ENCODE assay signal across 8 mouse cellular contexts in the genomic region with DNA sequence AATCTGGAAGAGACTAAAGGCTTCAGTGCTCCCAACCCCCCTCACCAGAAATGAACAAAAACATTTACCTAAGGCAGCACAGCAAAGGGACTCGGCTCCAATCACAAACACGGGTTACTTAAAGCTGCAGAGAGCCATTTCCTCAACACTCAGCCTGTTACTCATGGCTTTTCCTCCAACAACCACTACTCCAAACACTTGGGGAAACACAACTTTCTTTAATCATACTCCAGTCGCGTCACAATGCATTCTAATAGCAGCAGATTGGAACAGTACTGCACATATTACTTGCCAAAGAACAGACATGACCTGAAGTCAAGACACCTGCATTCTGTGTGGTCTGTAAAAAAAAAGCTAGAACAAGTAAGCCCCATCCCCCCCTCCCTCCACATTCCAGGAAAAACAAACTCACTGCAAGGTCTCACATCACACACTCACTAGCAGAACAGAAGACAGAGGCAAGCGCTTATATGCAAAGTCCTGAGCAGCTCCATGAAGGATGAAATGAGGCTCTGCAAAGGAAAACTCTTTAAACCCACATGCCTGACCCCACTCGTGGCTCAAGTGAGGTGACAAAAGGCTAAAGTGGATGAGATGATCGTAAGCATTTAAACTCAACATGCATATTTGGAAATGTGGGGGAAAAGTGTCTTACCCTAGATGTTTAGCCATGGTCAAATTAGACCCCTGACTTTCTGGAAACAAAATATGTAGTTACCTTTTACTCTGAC. TPM values are rescaled to one million over a fixed set of nuclear protein-coding genes. Genes with fewer than 3 reads are reported as not detected.
DNase-seq lines count a peak whose midpoint lies in the region; ATAC-seq and TF ChIP-seq lines count a peak whose summit lies in the region.

No protein-coding gene starts in this region.

- peak overlapping the region; percentile 89 for H3K4me3 ChIP-seq in heart, adult 2 months
- peak overlapping the region; percentile 60 to 98 (median 67) for H3K4me3 ChIP-seq in CH12.LX (replicated peaks in 1 of 3; ENCODE audit: low read depth in 2 of 3, low read length in 2 of 3, poor library complexity in 1 of 3)
- peak overlapping the region; percentile 90 for H3K4me3 ChIP-seq in embryonic facial prominence, embryonic 14.5 days (ENCODE audit: low read depth, low read length)
- peak overlapping the region; percentile 98 for H3K4me3 ChIP-seq in neural tube, embryonic 14.5 days (ENCODE audit: low read depth, low read length)

- H3K4me1 ChIP-seq in heart, adult 2 months (ENCODE audit: control insufficient read depth, insufficient read depth, low read length), result peaks cover 10% of the 10 kb centered on the region
- peaks cover 5 to 34% of the 10 kb centered on the region in 2 experiments; a peak in 3 of 4 replicates for H3K4me1 ChIP-seq in CH12.LX (ENCODE audit: control insufficient read depth in 1 of 2, insufficient read depth in 2 of 2)
- H3K4me1 ChIP-seq in embryonic facial prominence, embryonic 14.5 days (ENCODE audit: control insufficient read depth, insufficient read depth, low read length), result peaks cover 6% of the 10 kb centered on the region
- H3K4me1 ChIP-seq in neural tube, embryonic 14.5 days (ENCODE audit: control insufficient read depth, insufficient read depth, low read length), result peaks cover 26% of the 10 kb centered on the region

- WGBS in heart, adult 2 months, result 1% methylated on average over 7 of the region's 7 CpGs
- 11% methylated on average over 7 of the region's 7 CpGs for WGBS in embryonic facial prominence, embryonic 14.5 days
- WGBS in neural tube, embryonic 14.5 days, result 18% methylated on average over 7 of the region's 7 CpGs

- TF ChIP-seq CTCF in heart, adult 2 months (IDR thresholded peaks at IDR 0.05), result no peak
- TF ChIP-seq CTCF in CH12.LX (conservative IDR thresholded peaks at IDR 0.05 in 1 of 2, IDR thresholded peaks at IDR 0.05 in 1 of 2; ENCODE audit: low read depth in 2 of 2, low read length in 2 of 2), result no peak

- TF ChIP-seq POLR2A in heart, adult 2 months (IDR thresholded peaks at IDR 0.05; ENCODE audit: insufficient read depth, low read depth, low read length), result peak; percentile 70; the same call in 1 of the 2 replicates
- peak; percentile 44; the same call in 1 of the 2 replicates for TF ChIP-seq POLR2A in CH12.LX (IDR thresholded peaks at IDR 0.05; ENCODE audit: low read depth, low read length)

- TF ChIP-seq EP300 in heart, adult 2 months (IDR thresholded peaks at IDR 0.05; ENCODE audit: insufficient read depth, low read depth, low read length), result no peak
- TF ChIP-seq EP300 in CH12.LX (IDR thresholded peaks at IDR 0.05; ENCODE audit: low read length), result no peak

- H3K9me3 ChIP-seq in CH12.LX (replicated peaks; ENCODE audit: low read length), result no peaks in the 10 kb centered on the region
- no peaks in the 10 kb centered on the region for H3K9me3 ChIP-seq in embryonic facial prominence, embryonic 14.5 days (ENCODE audit: control insufficient read depth, low read length)
- H3K9me3 ChIP-seq in neural tube, embryonic 14.5 days (ENCODE audit: control insufficient read depth, low read length), result no peaks in the 10 kb centered on the region

- H3K4me2 ChIP-seq in CH12.LX (ENCODE audit: insufficient read depth, low read depth, poor library complexity, severe bottlenecking), result peak overlapping the region; percentile 97
- peak overlapping the region; percentile 84 for H3K4me2 ChIP-seq in embryonic facial prominence, embryonic 14.5 days (ENCODE audit: low read depth, low read length)
- H3K4me2 ChIP-seq in neural tube, embryonic 14.5 days (ENCODE audit: low read depth, low read length), result peak overlapping the region; percentile 100

- in situ Hi-C loops in CH12.LX (cut with MboI; ENCODE audit: low pct_ligation_motif_present, low pct_unique_long_range_greater_than_20kb, low sequenced_read_pairs), result no loop called here

- H3K36me3 ChIP-seq in heart, adult 2 months (ENCODE audit: control insufficient read depth, insufficient read depth, low read length), result peaks cover 35% of the 10 kb centered on the region
- H3K36me3 ChIP-seq in CH12.LX (replicated peaks in 1 of 2; ENCODE audit: control insufficient read depth in 1 of 2, insufficient read depth in 1 of 2, low read length in 1 of 2), result peaks cover 43 to 63% of the 10 kb centered on the region in 2 experiments
- H3K36me3 ChIP-seq in embryonic facial prominence, embryonic 14.5 days (ENCODE audit: control insufficient read depth, insufficient read depth, low read length), result peaks cover 61% of the 10 kb centered on the region
- H3K36me3 ChIP-seq in neural tube, embryonic 14.5 days (ENCODE audit: control insufficient read depth, insufficient read depth, low read length), result peaks cover 34% of the 10 kb centered on the region

- no peaks in the 10 kb centered on the region for H3K27me3 ChIP-seq in heart, adult 2 months (ENCODE audit: control insufficient read depth, insufficient read depth, low read length)
- H3K27me3 ChIP-seq in CH12.LX (replicated peaks), result no peaks in the 10 kb centered on the region
- no peaks in the 10 kb centered on the region for H3K27me3 ChIP-seq in embryonic facial prominence, embryonic 14.5 days (replicated peaks; ENCODE audit: control insufficient read depth, insufficient read depth, low read length)
- H3K27me3 ChIP-seq in neural tube, embryonic 14.5 days (ENCODE audit: control insufficient read depth, insufficient read depth, low read length), result peaks cover 4% of the 10 kb centered on the region; the same call in 1 of the 2 replicates

- H3K9ac ChIP-seq in heart, adult 2 months (ENCODE audit: low read depth, low read length), result peak overlapping the region; percentile 75
- peak overlapping the region; percentile 99 for H3K9ac ChIP-seq in CH12.LX (ENCODE audit: insufficient read depth, low read depth)
- H3K9ac ChIP-seq in embryonic facial prominence, embryonic 14.5 days (ENCODE audit: low read depth, low read length), result peak overlapping the region; percentile 99
- H3K9ac ChIP-seq in neural tube, embryonic 14.5 days (replicated peaks; ENCODE audit: low read depth, low read length), result peak overlapping the region; percentile 95

- peak overlapping the region; percentile 100 for H3K27ac ChIP-seq in heart, adult 2 months
- H3K27ac ChIP-seq in CH12.LX (ENCODE audit: insufficient read depth, low read depth), result no peak overlapping the region
- peak overlapping the region; percentile 25; the same call in 1 of the 2 replicates for H3K27ac ChIP-seq in embryonic facial prominence, embryonic 14.5 days (replicated peaks; ENCODE audit: low read depth, low read length)
- no peak overlapping the region for H3K27ac ChIP-seq in neural tube, embryonic 14.5 days (ENCODE audit: low read depth, low read length)

- intact Hi-C loops in heart, adult 2 months (cut with DNase I), result no loop called here

- H3K79me2 ChIP-seq in heart, adult 2 months (replicated peaks; ENCODE audit: control insufficient read depth, insufficient read depth, low read length), result peaks cover 7% of the 10 kb centered on the region
- H3K79me2 ChIP-seq in CH12.LX (replicated peaks; ENCODE audit: control insufficient read depth, extremely low read depth, insufficient read depth, poor library complexity, severe bottlenecking), result peaks cover 63% of the 10 kb centered on the region

- DNase-seq in heart, adult 2 months, result no peak
- no peak for DNase-seq in heart, adult 8-10 months (ENCODE audit: low spot score)
- DNase-seq in CH12.LX (ENCODE audit: extremely low read depth), result no peak
- no peak for DNase-seq in embryonic facial prominence, embryonic 14.5 days (ENCODE audit: low spot score)
- DNase-seq in kidney, postnatal 10 days, result peak; percentile 21
- DNase-seq in frontal cortex, postnatal 36 days (ENCODE audit: low spot score in 2 of 2), result no peak
- DNase-seq in spleen, postnatal 10 days (ENCODE audit: low spot score in 2 of 2), result no peak

- no peak for ATAC-seq in embryonic facial prominence, embryonic 14.5 days (ENCODE audit: low read depth)
- no peak for ATAC-seq in neural tube, embryonic 14.5 days (ENCODE audit: low read depth)

- TF ChIP-seq RAD21 in CH12.LX (IDR thresholded peaks at IDR 0.05; ENCODE audit: low read depth, low read length), result no peak

- dilution Hi-C loops in CH12.LX (cut with MboI; ENCODE audit: extremely low pct_ligation_motif_present, extremely low pct_unique_long_range_greater_than_20kb, low sequenced_read_pairs), result no loop called here

TF ChIP-seq in CH12.LX, 34 proteins besides CTCF, POLR2A, EP300 and RAD21:
- TF ChIP-seq NELFE (IDR thresholded peaks at IDR 0.05; ENCODE audit: low read depth, low read length) (no peak), SMC3 (IDR thresholded peaks at IDR 0.05; ENCODE audit: low read depth, low read length) (no peak), SIN3A (IDR thresholded peaks at IDR 0.05; ENCODE audit: low read length) (no peak), HCFC1 (IDR thresholded peaks at IDR 0.05; ENCODE audit: low read depth, low read length) (no peak)
TF ChIP-seq in CH12.LX: peak in this region for 0.

RNA-seq across cellular contexts. Expression of gene Scyl1, which starts 26.3 kb away (rescaled TPM):
- 10 to 100 TPM; 57.2 to 70.0 TPM for total RNA-seq in heart, adult 2 months (2021)
- 95.6 and 113 TPM in 2 replicates for polyA plus RNA-seq in heart, adult 2 months (2012; rRNA removed)
- total RNA-seq in heart, adult 8-10 months (2022), result 10 to 100 TPM; 63.3 to 70.6 (median 67.2) TPM
- total RNA-seq in CH12.LX (2012; rRNA removed) (49.8 and 55.0 TPM in 2 replicates), CH12.LX (2014; rRNA removed) (35.1 and 37.6 TPM in 2 replicates)
- 49.1 and 56.1 TPM in 2 replicates for polyA plus RNA-seq in CH12.LX (2012; ENCODE audit: insufficient read length, low read depth)
- polyA plus RNA-seq in embryonic facial prominence, embryonic 14.5 days (2014; fragmentation: Nextera tagmentation; extraction: Ambion mirVana), result 78.3 and 79.8 TPM in 2 replicates
- 78.5 and 78.6 TPM in 2 replicates for polyA plus RNA-seq in neural tube, embryonic 14.5 days (2014; fragmentation: Nextera tagmentation; extraction: Ambion mirVana)

RNA-seq across cellular contexts. Expression of gene Ltbp3, which starts 56.8 kb away (rescaled TPM):
- 10 to 100 TPM; 30.7 to 34.2 TPM for total RNA-seq in heart, adult 2 months (2021)
- polyA plus RNA-seq in heart, adult 2 months (2012; rRNA removed), result 61.3 and 61.5 TPM in 2 replicates
- 10 to 100 TPM; 28.2 to 33.1 (median 31.7) TPM for total RNA-seq in heart, adult 8-10 months (2022)
- total RNA-seq in CH12.LX (2012; rRNA removed) (0.17 and 0.51 TPM in 2 replicates), CH12.LX (2014; rRNA removed) (not detected in 2 replicates)
- polyA plus RNA-seq in CH12.LX (2012; ENCODE audit: insufficient read length, low read depth), result not detected in 2 replicates
- polyA plus RNA-seq in embryonic facial prominence, embryonic 14.5 days (2014; fragmentation: Nextera tagmentation; extraction: Ambion mirVana), result 59.2 and 68.0 TPM in 2 replicates
- 14.0 and 25.7 TPM in 2 replicates for polyA plus RNA-seq in neural tube, embryonic 14.5 days (2014; fragmentation: Nextera tagmentation; extraction: Ambion mirVana)

Comparison
In these comparisons a context has a peak if more than half of its experiments do, and no peak if none do; other contexts are left out.
1. H3K27ac ChIP-seq: peak in heart, adult 2 months (single experiment) and embryonic facial prominence, embryonic 14.5 days (single experiment); none in CH12.LX (single experiment) and neural tube, embryonic 14.5 days (single experiment).
2. RNA of gene Ltbp3, which starts 56.8 kb away (polyA plus RNA-seq): 59.2 to 68.0 TPM in embryonic facial prominence, embryonic 14.5 days, 61.3 to 61.5 TPM in heart, adult 2 months and 14.0 to 25.7 TPM in neural tube, embryonic 14.5 days; not detected in CH12.LX; every median in the first group is over 10 times any median in the second.
3. Peak in every context shown above with its lines, with median percentiles within 50 percentile points of each other: H3K4me3 ChIP-seq, H3K9ac ChIP-seq and H3K4me2 ChIP-seq.